Mouse (Mus musculus) forebrain, embryonic 15.5 days (tissue): ENCODE results near the gene Pih1d1. TPM values are rescaled to one million over a fixed set of nuclear protein-coding genes. Genes with fewer than 3 reads are reported as not detected.
"Not testable (repeated sequence)": the region's sequence is repeated elsewhere in the genome, so short reads cannot be mapped to it uniquely, and the experiment has no call there.

Experiments
- ATAC-seq: fragments of 200-750 bp; cut with Nextera tagmentation; replicated peaks from 2 replicates; pipeline ENCODE4 v1.8.0; 2017; ENCODE audit warnings: mild to moderate bottlenecking, moderate TSS enrichment, moderate library complexity
- H3K27ac ChIP-seq: fragments of 300-500 bp; sonication (generic); replicated peaks from 2 replicates; pipeline ENCODE4 v1.5.1; 2015; ENCODE audit warnings: mild to moderate bottlenecking, inconsistent platforms
- H3K27me3 ChIP-seq: fragments of 300-500 bp; sonication (generic); 2 replicates; pipeline ENCODE4 v1.6.1; 2015; ENCODE audit warnings: inconsistent platforms
- H3K36me3 ChIP-seq: fragments of 300-500 bp; sonication (generic); 2 replicates; pipeline ENCODE4 v1.6.1; 2015; ENCODE audit warnings: mild to moderate bottlenecking, inconsistent platforms
- H3K4me1 ChIP-seq: fragments of 300-500 bp; sonication (generic); 2 replicates; pipeline ENCODE4 v1.6.1; 2015; ENCODE audit warnings: inconsistent platforms
- H3K4me2 ChIP-seq: fragments of 300-500 bp; sonication (generic); replicated peaks from 2 replicates; pipeline ENCODE4 v1.6.1; 2015; ENCODE audit warnings: mild to moderate bottlenecking, inconsistent platforms
- H3K4me3 ChIP-seq: fragments of 300-500 bp; sonication (generic); 2 replicates; pipeline ENCODE4 v1.5.1; 2015; ENCODE audit warnings: mild to moderate bottlenecking, inconsistent platforms
- H3K9ac ChIP-seq: fragments of 300-500 bp; sonication (generic); replicated peaks from 2 replicates; pipeline ENCODE4 v1.6.1; 2015; ENCODE audit warnings: mild to moderate bottlenecking, inconsistent platforms
- H3K9me3 ChIP-seq: fragments of 300-500 bp; sonication (generic); 2 replicates; pipeline ENCODE4 v1.6.1; 2016; ENCODE audit warnings: inconsistent platforms
- WGBS: fragments of 180-500 bp; shearing (Covaris S2); methylation state at CpG from one replicate; pipeline ENCODE4 v1.1.7; 2015; ENCODE audit warnings: mixed read lengths; 5-methylcytosine and 5-hydroxymethylcytosine counted together
- polyA plus RNA-seq: library from polyadenylated mRNA; unstranded; fragments of >200 nt; fragmentation: Nextera tagmentation; extraction: Ambion mirVana; gene quantifications from 2 replicates; pipeline ENCODE4 v1.2.1, GENCODE M21; 2015

Gene Pih1d1
- polyA plus RNA-seq, 1 experiment from 2014 or later = 96.0 TPM

GRCm38 (mm10) chr7:45121404-45121803 lies 32.7 kb upstream of the Pih1d1 start:
- H3K36me3 ChIP-seq = peaks cover 66% of the 10 kb centered on the region
- no peak for ATAC-seq
- H3K4me2 ChIP-seq = no peak overlapping the region
- no peak overlapping the region for H3K4me3 ChIP-seq
- H3K9ac ChIP-seq = no peak overlapping the region
- H3K27me3 ChIP-seq = no peaks in the 10 kb centered on the region
- 66% methylated on average over 8 of the region's 8 CpGs for WGBS
- peaks cover 37% of the 10 kb centered on the region for H3K4me1 ChIP-seq
- H3K9me3 ChIP-seq = no peaks in the 10 kb centered on the region
- no peak overlapping the region for H3K27ac ChIP-seq

- Histone ChIP-seq H3K27ac (no peak overlapping the region), H3K9ac (no peak overlapping the region), H3K27me3 (no peaks in the 10 kb centered on the region), H3K4me3 (no peak overlapping the region), H3K36me3 (peaks cover 71% of the 10 kb centered on the region), H3K4me1 (peaks cover 43% of the 10 kb centered on the region), H3K4me2 (no peak overlapping the region), H3K9me3 (no peaks in the 10 kb centered on the region)
- ATAC-seq = no peak
Measured at GRCm38 (mm10) chr7:45121966-45122365, 32.1 kb upstream of the Pih1d1 start.

GRCm38 (mm10) chr7:45122561-45123185 lies 31.4 kb upstream of the Pih1d1 start:
- Histone ChIP-seq H3K27ac (no peak overlapping the region), H3K4me1 (peaks cover 50% of the 10 kb centered on the region), H3K9me3 (no peaks in the 10 kb centered on the region), H3K27me3 (no peaks in the 10 kb centered on the region), H3K36me3 (peaks cover 75% of the 10 kb centered on the region), H3K9ac (peak overlapping the region; percentile 86), H3K4me2 (peak overlapping the region; percentile 87), H3K4me3 (peak overlapping the region; percentile 74)
- WGBS = 88% methylated on average over 15 of the region's 15 CpGs
- no peak for ATAC-seq

GRCm38 (mm10) chr7:45123186-45123570 lies 30.9 kb upstream of the Pih1d1 start:
- H3K9me3 ChIP-seq = no peaks in the 10 kb centered on the region
- peak overlapping the region; percentile 74 for H3K4me3 ChIP-seq
- H3K36me3 ChIP-seq = peaks cover 72% of the 10 kb centered on the region
- H3K4me1 ChIP-seq = peaks cover 52% of the 10 kb centered on the region
- whole genome bisulfite sequencing = 26% methylated on average over 12 of the region's 12 CpGs
- peak overlapping the region; percentile 87 for H3K4me2 ChIP-seq
- H3K9ac ChIP-seq = peak overlapping the region; percentile 86
- no peaks in the 10 kb centered on the region for H3K27me3 ChIP-seq
- ATAC-seq = no peak
- peak overlapping the region; percentile 87 for H3K27ac ChIP-seq

- Histone ChIP-seq H3K4me1 (peaks cover 55% of the 10 kb centered on the region), H3K36me3 (peaks cover 62% of the 10 kb centered on the region), H3K27ac (peak within 1 kb of the TSS; percentile 87), H3K4me3 (peak within 1 kb of the TSS; percentile 74), H3K27me3 (no peaks in the 10 kb centered on the region), H3K4me2 (peak within 1 kb of the TSS; percentile 87), H3K9ac (peak within 1 kb of the TSS; percentile 86), H3K9me3 (no peaks in the 10 kb centered on the region)
- WGBS = under 1% methylated on average over 59 of the region's 59 CpGs
- ATAC-seq = peak; percentile 83
Measured at GRCm38 (mm10) chr7:45124224-45125143, 29.6 kb upstream of the Pih1d1 start, which contains the start of gene Rps11. TSS of gene Rps11 (minus strand) at chr7:45124439.

- H3K4me3 ChIP-seq = peak overlapping the region; percentile 74; the same call in 1 of the 2 replicates
- H3K27ac ChIP-seq = peak overlapping the region; percentile 85
- WGBS = 21% methylated on average over 7 of the region's 7 CpGs
- peak overlapping the region; percentile 17; the same call in 1 of the 2 replicates for H3K9ac ChIP-seq
- H3K4me1 ChIP-seq = peaks cover 61% of the 10 kb centered on the region
- H3K9me3 ChIP-seq = no peaks in the 10 kb centered on the region
- ATAC-seq = no peak
- H3K4me2 ChIP-seq = peak overlapping the region; percentile 43; the same call in 1 of the 2 replicates
- H3K36me3 ChIP-seq = peaks cover 55% of the 10 kb centered on the region
- H3K27me3 ChIP-seq = no peaks in the 10 kb centered on the region
Measured at GRCm38 (mm10) chr7:45125144-45125600, 28.9 kb upstream of the Pih1d1 start.

GRCm38 (mm10) chr7:45125649-45126048 lies 28.5 kb upstream of the Pih1d1 start:
- H3K4me2 ChIP-seq, H3K9ac ChIP-seq, ATAC-seq, H3K27me3 ChIP-seq, H3K9me3 ChIP-seq: not testable (repeated sequence)
- Histone ChIP-seq H3K36me3 (peaks cover 51% of the 10 kb centered on the region), H3K27ac (peak overlapping the region; percentile 85), H3K4me3 (peak overlapping the region; percentile 4; the same call in 1 of the 2 replicates), H3K4me1 (peaks cover 61% of the 10 kb centered on the region)
- WGBS = 59% methylated on average over 5 of the region's 5 CpGs

- H3K27ac ChIP-seq = peak overlapping the region; percentile 86
- 74% methylated on average over 17 of the region's 17 CpGs for WGBS
- peak overlapping the region; percentile 78 for H3K4me3 ChIP-seq
- no peaks in the 10 kb centered on the region for H3K9me3 ChIP-seq
- peak overlapping the region; percentile 98 for H3K9ac ChIP-seq
- H3K36me3 ChIP-seq = peaks cover 44% of the 10 kb centered on the region
- H3K27me3 ChIP-seq = no peaks in the 10 kb centered on the region
- H3K4me1 ChIP-seq = peaks cover 61% of the 10 kb centered on the region
- H3K4me2 ChIP-seq = peak overlapping the region; percentile 73; the same call in 1 of the 2 replicates
- ATAC-seq = no peak
Measured at GRCm38 (mm10) chr7:45126147-45126843, 27.8 kb upstream of the Pih1d1 start.

GRCm38 (mm10) chr7:45126844-45127699 lies 27.0 kb upstream of the Pih1d1 start:
- ATAC-seq = no peak
- WGBS = 51% methylated on average over 21 of the region's 21 CpGs
- H3K4me3 ChIP-seq = peak overlapping the region; percentile 78
- peaks cover 55% of the 10 kb centered on the region for H3K4me1 ChIP-seq
- peak overlapping the region; percentile 86 for H3K27ac ChIP-seq
- H3K9ac ChIP-seq = peak overlapping the region; percentile 98
- no peaks in the 10 kb centered on the region for H3K9me3 ChIP-seq
- H3K36me3 ChIP-seq = peaks cover 36% of the 10 kb centered on the region
- H3K4me2 ChIP-seq = peak overlapping the region; percentile 73
- no peaks in the 10 kb centered on the region for H3K27me3 ChIP-seq

- 2% methylated on average over 6 of the region's 6 CpGs for WGBS
- peak overlapping the region; percentile 73 for H3K4me2 ChIP-seq
- peaks cover 48% of the 10 kb centered on the region for H3K4me1 ChIP-seq
- peak overlapping the region; percentile 78 for H3K4me3 ChIP-seq
- H3K27me3 ChIP-seq = no peaks in the 10 kb centered on the region
- no peaks in the 10 kb centered on the region for H3K9me3 ChIP-seq
- no peak for ATAC-seq
- H3K9ac ChIP-seq = peak overlapping the region; percentile 98
- peaks cover 30% of the 10 kb centered on the region for H3K36me3 ChIP-seq
- H3K27ac ChIP-seq = peak overlapping the region; percentile 86
Measured at GRCm38 (mm10) chr7:45127700-45128224, 26.3 kb upstream of the Pih1d1 start.
